In genomic region chr13:113976936-113977335, GRCm38 (mm10) we compare ENCODE assay signal across 22 mouse cellular contexts.
DNase-seq lines count a peak whose midpoint lies in the region; ATAC-seq and TF ChIP-seq lines count a peak whose summit lies in the region.
"Had no signal": no experiment of that assay in that cellular context is flagged by ENCODE, and none has a peak within 500 bp of the region (broad histone marks: within the 10 kb centered on the region; RNA-seq: fewer than 3 reads in every experiment).

No protein-coding gene starts in this region.

- ATAC-seq in limb, embryonic 14.5 days (ENCODE audit: low FRiP score, low read depth): peak; percentile 58; the same call in 1 of the 2 replicates
- no peak for ATAC-seq in erythroid progenitor cell, adult 5-6 weeks (replicated peaks; ENCODE audit: low FRiP score, poor library complexity, severe bottlenecking)
- ATAC-seq: activated CD4-positive, CD25-positive, alpha-beta regulatory T cell, adult 4 months; forebrain, embryonic 14.5 days; forebrain, embryonic 16.5 days; Patski had no signal

- H3K27me3 ChIP-seq in limb, embryonic 14.5 days (ENCODE audit: control insufficient read depth, insufficient read depth, low read length): no peaks in the 10 kb centered on the region
- no peaks in the 10 kb centered on the region for H3K27me3 ChIP-seq in limb, embryonic 10.5 days (ENCODE audit: low read depth, poor library complexity, severe bottlenecking)
- H3K27me3 ChIP-seq in embryonic facial prominence, embryonic 10.5 days (replicated peaks; ENCODE audit: low read depth, poor library complexity, severe bottlenecking): 0 out of 2 replicates have a peak, but pooled peaks cover 7% of the 10 kb centered on the region
- H3K27me3 ChIP-seq: embryonic facial prominence, embryonic 12.5 days; embryonic facial prominence, embryonic 15.5 days; Patski had no signal

- no peak overlapping the region for H3K4me2 ChIP-seq in limb, embryonic 14.5 days (replicated peaks; ENCODE audit: low read depth, low read length, severe bottlenecking)
- H3K4me2 ChIP-seq: embryonic facial prominence, embryonic 12.5 days; embryonic facial prominence, embryonic 15.5 days; forebrain, embryonic 12.5 days had no signal

- no peak for TF ChIP-seq CTCF in embryonic fibroblast, embryonic 13.5 days (IDR thresholded peaks at IDR 0.05; ENCODE audit: borderline replicate concordance, insufficient read depth, low read length)

- DNase-seq in limb, embryonic 14.5 days (ENCODE audit: low spot score): peak; percentile 69
- DNase-seq in limb, embryonic 10.5 days (ENCODE audit: low spot score): no peak
- DNase-seq in embryonic facial prominence, embryonic 10.5 days (ENCODE audit: low spot score): no peak
- DNase-seq in lung, postnatal 36 days: no peak
- DNase-seq: adrenal gland, adult 8-10 months; adrenal gland, postnatal 14 days; adrenal gland, postnatal 36 days; cerebellum, adult 11-12 months; cerebellum, adult 2 months; cerebellum, adult 9-10 months; cerebellum, postnatal 10 days; cerebellum, postnatal 25 days had no signal

- no peak overlapping the region for H3K9ac ChIP-seq in limb, embryonic 14.5 days (ENCODE audit: low read depth, low read length, severe bottlenecking)
- H3K9ac ChIP-seq: embryonic facial prominence, embryonic 12.5 days; embryonic facial prominence, embryonic 15.5 days; forebrain, embryonic 12.5 days had no signal

- H3K36me3 ChIP-seq in limb, embryonic 14.5 days (ENCODE audit: control insufficient read depth, insufficient read depth, low read length): no peaks in the 10 kb centered on the region
- H3K36me3 ChIP-seq in limb, embryonic 10.5 days: no peaks in the 10 kb centered on the region
- no peaks in the 10 kb centered on the region for H3K36me3 ChIP-seq in embryonic facial prominence, embryonic 10.5 days (replicated peaks)
- H3K36me3 ChIP-seq: embryonic facial prominence, embryonic 12.5 days; embryonic facial prominence, embryonic 15.5 days; forebrain, embryonic 10.5 days; forebrain, embryonic 12.5 days had no signal

- H3K9me3 ChIP-seq in limb, embryonic 14.5 days (ENCODE audit: control insufficient read depth, low read length): no peaks in the 10 kb centered on the region
- H3K9me3 ChIP-seq in limb, embryonic 10.5 days (replicated peaks): no peaks in the 10 kb centered on the region
- H3K9me3 ChIP-seq in embryonic facial prominence, embryonic 10.5 days: no peaks in the 10 kb centered on the region
- H3K9me3 ChIP-seq: embryonic facial prominence, embryonic 12.5 days; embryonic facial prominence, embryonic 15.5 days; forebrain, embryonic 10.5 days; forebrain, embryonic 12.5 days had no signal

- peaks cover 25% of the 10 kb centered on the region for H3K4me1 ChIP-seq in limb, embryonic 14.5 days (ENCODE audit: control insufficient read depth, insufficient read depth, low read length)
- peaks cover 63% of the 10 kb centered on the region for H3K4me1 ChIP-seq in limb, embryonic 10.5 days
- peaks cover 52% of the 10 kb centered on the region for H3K4me1 ChIP-seq in embryonic facial prominence, embryonic 10.5 days
- H3K4me1 ChIP-seq in embryonic fibroblast, embryonic 13.5 days (ENCODE audit: control insufficient read depth, insufficient read depth, low read length): peaks cover 7% of the 10 kb centered on the region

- no peak overlapping the region for H3K4me3 ChIP-seq in limb, embryonic 14.5 days (replicated peaks; ENCODE audit: low read length)
- H3K4me3 ChIP-seq in limb, embryonic 10.5 days: no peak overlapping the region
- no peak overlapping the region for H3K4me3 ChIP-seq in embryonic facial prominence, embryonic 10.5 days
- no peak overlapping the region for H3K4me3 ChIP-seq in embryonic fibroblast, embryonic 13.5 days (ENCODE audit: insufficient read depth, low read length)
- H3K4me3 ChIP-seq: embryonic facial prominence, embryonic 12.5 days; embryonic facial prominence, embryonic 15.5 days; forebrain, embryonic 10.5 days; forebrain, embryonic 12.5 days had no signal

- H3K27ac ChIP-seq in limb, embryonic 14.5 days (replicated peaks; ENCODE audit: low read depth, low read length): no peak overlapping the region
- H3K27ac ChIP-seq in limb, embryonic 10.5 days: no peak overlapping the region
- H3K27ac ChIP-seq in embryonic facial prominence, embryonic 10.5 days (replicated peaks): peak overlapping the region; percentile 44; the same call in 1 of the 2 replicates
- peak overlapping the region; percentile 67 for H3K27ac ChIP-seq in embryonic fibroblast, embryonic 13.5 days (ENCODE audit: insufficient read depth, low read length)
- H3K27ac ChIP-seq: embryonic facial prominence, embryonic 15.5 days; forebrain, embryonic 10.5 days; forebrain, embryonic 12.5 days had no signal

- WGBS in limb, embryonic 14.5 days: 56% methylated on average over 4 of the region's 4 CpGs
- 79% methylated on average over 4 of the region's 4 CpGs for WGBS in limb, embryonic 10.5 days
- WGBS in embryonic facial prominence, embryonic 10.5 days: 82% methylated on average over 4 of the region's 4 CpGs

- TF ChIP-seq POLR2A in limb, embryonic 14.5 days (IDR thresholded peaks at IDR 0.05; ENCODE audit: borderline replicate concordance, extremely low read depth, insufficient read depth, insufficient read length): no peak
- TF ChIP-seq POLR2A in embryonic fibroblast, embryonic 13.5 days (IDR thresholded peaks at IDR 0.05; ENCODE audit: low read depth, low read length): no peak

Comparison
In these comparisons a context has a peak if more than half of its experiments do, and no peak if none do; other contexts are left out.
1. H3K27ac ChIP-seq: peak in embryonic facial prominence, embryonic 10.5 days (single experiment) and embryonic fibroblast, embryonic 13.5 days (single experiment); none in limb, embryonic 14.5 days (single experiment) and limb, embryonic 10.5 days (single experiment).